Mouse (Mus musculus): ENCODE data around the gene Lrrc46. TPM values are rescaled to one million over a fixed set of nuclear protein-coding genes. Genes with fewer than 3 reads are reported as not detected.

Gene Lrrc46
- polyA plus RNA-seq, 1 experiment: 0.09 TPM

- Histone ChIP-seq H3K36me3 (ENCODE audit: control insufficient read depth, insufficient read depth, low read length) (no peaks in the 10 kb centered on the region), H3K27me3 (ENCODE audit: control insufficient read depth, insufficient read depth, low read length) (no peaks in the 10 kb centered on the region), H3K27ac (ENCODE audit: insufficient read depth, low read depth, low read length) (no peak overlapping the region), H3K4me1 (ENCODE audit: control insufficient read depth, insufficient read depth, insufficient read length, low read length) (no peaks in the 10 kb centered on the region), H3K4me3 (ENCODE audit: low read depth, low read length) (no peak overlapping the region)
- 41% methylated on average over 4 of the region's 4 CpGs for WGBS
- TF ChIP-seq POLR2A (IDR thresholded peaks at IDR 0.05; ENCODE audit: low read depth, low read length): no peak
- no peak for TF ChIP-seq CTCF (IDR thresholded peaks at IDR 0.05; ENCODE audit: extremely low read depth, insufficient read length, insufficient replicate concordance, low read depth, low read length)
Measured at GRCm38 (mm10) chr11:97078751-97079150, 37.5 kb upstream of the Lrrc46 start.

GRCm38 (mm10) chr11:97074235-97074634, 33.0 kb upstream of the Lrrc46 start:
- 61% methylated on average over 8 of the region's 8 CpGs for WGBS
- H3K36me3 ChIP-seq (ENCODE audit: control insufficient read depth, insufficient read depth, low read length): no peaks in the 10 kb centered on the region
- no peak overlapping the region for H3K4me3 ChIP-seq (ENCODE audit: low read depth, low read length)
- H3K27ac ChIP-seq (ENCODE audit: insufficient read depth, low read depth, low read length): no peak overlapping the region
- no peak for TF ChIP-seq POLR2A (IDR thresholded peaks at IDR 0.05; ENCODE audit: low read depth, low read length)
- no peak for TF ChIP-seq CTCF (IDR thresholded peaks at IDR 0.05; ENCODE audit: extremely low read depth, insufficient read length, insufficient replicate concordance, low read depth, low read length)
- no peaks in the 10 kb centered on the region for H3K27me3 ChIP-seq (ENCODE audit: control insufficient read depth, insufficient read depth, low read length)
- H3K4me1 ChIP-seq (ENCODE audit: control insufficient read depth, insufficient read depth, insufficient read length, low read length): peaks cover 5% of the 10 kb centered on the region

GRCm38 (mm10) chr11:97072533-97072932, 31.3 kb upstream of the Lrrc46 start:
- Histone ChIP-seq H3K4me3 (ENCODE audit: low read depth, low read length) (no peak overlapping the region), H3K36me3 (ENCODE audit: control insufficient read depth, insufficient read depth, low read length) (peaks cover 12% of the 10 kb centered on the region), H3K4me1 (ENCODE audit: control insufficient read depth, insufficient read depth, insufficient read length, low read length) (peaks cover 12% of the 10 kb centered on the region), H3K27me3 (ENCODE audit: control insufficient read depth, insufficient read depth, low read length) (no peaks in the 10 kb centered on the region), H3K27ac (ENCODE audit: insufficient read depth, low read depth, low read length) (no peak overlapping the region)
- TF ChIP-seq POLR2A (IDR thresholded peaks at IDR 0.05; ENCODE audit: low read depth, low read length): no peak
- peak; percentile 40; the same call in 1 of the 2 replicates for TF ChIP-seq CTCF (IDR thresholded peaks at IDR 0.05; ENCODE audit: extremely low read depth, insufficient read length, insufficient replicate concordance, low read depth, low read length)
- 29% methylated on average over 3 of the region's 3 CpGs for WGBS

- TF ChIP-seq CTCF (IDR thresholded peaks at IDR 0.05; ENCODE audit: extremely low read depth, insufficient read length, insufficient replicate concordance, low read depth, low read length) (no peak), POLR2A (IDR thresholded peaks at IDR 0.05; ENCODE audit: low read depth, low read length) (no peak)
- Histone ChIP-seq H3K27me3 (ENCODE audit: control insufficient read depth, insufficient read depth, low read length) (no peaks in the 10 kb centered on the region), H3K27ac (ENCODE audit: insufficient read depth, low read depth, low read length) (no peak overlapping the region), H3K36me3 (ENCODE audit: control insufficient read depth, insufficient read depth, low read length) (peaks cover 23% of the 10 kb centered on the region), H3K4me1 (ENCODE audit: control insufficient read depth, insufficient read depth, insufficient read length, low read length) (peaks cover 19% of the 10 kb centered on the region), H3K4me3 (ENCODE audit: low read depth, low read length) (no peak overlapping the region)
- 73% methylated on average over 1 of the region's 1 CpGs for WGBS
Measured at GRCm38 (mm10) chr11:97071129-97071528, 29.9 kb upstream of the Lrrc46 start.

- no peak overlapping the region for H3K4me3 ChIP-seq (ENCODE audit: low read depth, low read length)
- WGBS: 19% methylated on average over 2 of the region's 2 CpGs
- H3K27me3 ChIP-seq (ENCODE audit: control insufficient read depth, insufficient read depth, low read length): no peaks in the 10 kb centered on the region
- peaks cover 27% of the 10 kb centered on the region for H3K36me3 ChIP-seq (ENCODE audit: control insufficient read depth, insufficient read depth, low read length)
- H3K4me1 ChIP-seq (ENCODE audit: control insufficient read depth, insufficient read depth, insufficient read length, low read length): peaks cover 19% of the 10 kb centered on the region
- no peak overlapping the region for H3K27ac ChIP-seq (ENCODE audit: insufficient read depth, low read depth, low read length)
- TF ChIP-seq POLR2A (IDR thresholded peaks at IDR 0.05; ENCODE audit: low read depth, low read length): no peak
- no peak for TF ChIP-seq CTCF (IDR thresholded peaks at IDR 0.05; ENCODE audit: extremely low read depth, insufficient read length, insufficient replicate concordance, low read depth, low read length)
Measured at GRCm38 (mm10) chr11:97069770-97070169, 28.6 kb upstream of the Lrrc46 start.

- no peaks in the 10 kb centered on the region for H3K27me3 ChIP-seq (ENCODE audit: control insufficient read depth, insufficient read depth, low read length)
- TF ChIP-seq CTCF (IDR thresholded peaks at IDR 0.05; ENCODE audit: extremely low read depth, insufficient read length, insufficient replicate concordance, low read depth, low read length) (no peak), POLR2A (IDR thresholded peaks at IDR 0.05; ENCODE audit: low read depth, low read length) (no peak)
- H3K36me3 ChIP-seq (ENCODE audit: control insufficient read depth, insufficient read depth, low read length): peaks cover 28% of the 10 kb centered on the region
- peaks cover 19% of the 10 kb centered on the region for H3K4me1 ChIP-seq (ENCODE audit: control insufficient read depth, insufficient read depth, insufficient read length, low read length)
- no peak overlapping the region for H3K27ac ChIP-seq (ENCODE audit: insufficient read depth, low read depth, low read length)
- no peak overlapping the region for H3K4me3 ChIP-seq (ENCODE audit: low read depth, low read length)
- 49% methylated on average over 1 of the region's 1 CpGs for WGBS
Measured at GRCm38 (mm10) chr11:97069333-97069732, 28.1 kb upstream of the Lrrc46 start.

GRCm38 (mm10) chr11:97066656-97067360, 25.6 kb upstream of the Lrrc46 start:
- Histone ChIP-seq H3K4me3 (ENCODE audit: low read depth, low read length) (no peak overlapping the region; the same call in 1 of the 2 replicates), H3K27ac (ENCODE audit: insufficient read depth, low read depth, low read length) (no peak overlapping the region), H3K36me3 (ENCODE audit: control insufficient read depth, insufficient read depth, low read length) (peaks cover 30% of the 10 kb centered on the region), H3K27me3 (ENCODE audit: control insufficient read depth, insufficient read depth, low read length) (no peaks in the 10 kb centered on the region), H3K4me1 (ENCODE audit: control insufficient read depth, insufficient read depth, insufficient read length, low read length) (peaks cover 21% of the 10 kb centered on the region)
- TF ChIP-seq CTCF (IDR thresholded peaks at IDR 0.05; ENCODE audit: extremely low read depth, insufficient read length, insufficient replicate concordance, low read depth, low read length) (no peak), POLR2A (IDR thresholded peaks at IDR 0.05; ENCODE audit: low read depth, low read length) (no peak)
- whole genome bisulfite sequencing: 51% methylated on average over 22 of the region's 22 CpGs

All from small intestine, adult 2 months (tissue).